Mouse (Mus musculus): ENCODE data around the gene Abcg1. TPM values are rescaled to one million over a fixed set of nuclear protein-coding genes. Genes with fewer than 3 reads are reported as not detected.

Gene Abcg1
- polyA plus RNA-seq, 1 experiment from 2014 or later = 3.4 TPM

DNA sequence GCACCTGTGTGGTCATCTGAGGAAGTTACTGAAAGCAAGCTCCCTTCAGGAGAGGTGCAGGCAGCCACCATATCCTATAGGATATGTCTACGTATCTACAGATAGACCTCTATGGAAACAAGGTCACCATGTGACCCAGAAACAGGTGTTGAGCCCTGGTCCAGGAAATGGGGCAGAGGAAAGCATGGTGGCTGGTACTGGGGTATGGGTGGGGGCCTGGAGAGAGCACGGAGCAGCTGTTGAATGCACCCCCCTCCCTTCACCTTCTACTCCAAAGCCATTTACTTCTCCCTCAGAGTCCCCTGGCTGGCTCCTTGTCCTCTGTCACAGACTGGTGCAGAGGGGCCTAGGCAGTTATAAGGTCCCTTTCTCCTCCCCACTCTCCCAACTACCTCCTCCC is 106.3 kb downstream of the Abcg1 start:
- no peak for ATAC-seq
- H3K9ac ChIP-seq (ENCODE audit: low read depth, low read length) = no peak overlapping the region

DNA sequence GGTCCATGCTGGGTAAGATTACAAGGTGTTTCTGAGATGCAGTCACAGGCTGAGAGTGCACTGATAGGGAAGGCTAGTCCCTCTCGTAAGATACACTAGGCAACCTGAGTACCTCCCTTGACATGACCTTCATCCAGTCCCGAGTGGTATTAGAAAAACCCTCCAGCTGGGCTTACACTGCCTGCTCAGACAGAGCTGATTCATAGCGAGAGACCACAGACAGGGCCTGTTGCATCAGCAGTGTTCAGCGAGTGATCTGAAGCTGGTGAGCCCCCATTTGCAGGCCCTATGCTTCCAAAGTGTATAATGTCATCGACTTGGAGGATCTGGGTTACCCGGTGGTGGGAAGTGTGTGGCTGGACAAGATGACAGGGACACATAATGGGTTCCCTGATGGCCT is 107.7 kb downstream of the Abcg1 start, which contains the start of gene Tff1:
Gene Tff1 (minus strand): TSS at position 151 of the 400 bp plus-strand sequence.
- H3K4me2 ChIP-seq (replicated peaks; ENCODE audit: low read depth) = no peak within 1 kb of the TSS
- H3K36me3 ChIP-seq (ENCODE audit: control insufficient read depth, insufficient read depth) = no peaks in the 10 kb centered on the region
- no peak for ATAC-seq
- no peaks in the 10 kb centered on the region for H3K9me3 ChIP-seq (ENCODE audit: control insufficient read depth)
- no peaks in the 10 kb centered on the region for H3K27me3 ChIP-seq (replicated peaks; ENCODE audit: control insufficient read depth, insufficient read depth, low read length)
- H3K4me1 ChIP-seq (replicated peaks; ENCODE audit: control insufficient read depth, insufficient read depth, low read length) = no peaks in the 10 kb centered on the region
- 76% methylated on average over 6 of the region's 6 CpGs for WGBS
- no peak within 1 kb of the TSS for H3K9ac ChIP-seq (ENCODE audit: low read depth, low read length)
- no peak within 1 kb of the TSS for H3K4me3 ChIP-seq (ENCODE audit: low read depth, low read length)
- TF ChIP-seq CTCF (IDR thresholded peaks at IDR 0.05; ENCODE audit: low read depth) = no peak
- no peak within 1 kb of the TSS for H3K27ac ChIP-seq (ENCODE audit: low read depth, low read length)

More for the DNA sequence above, 106.3 kb downstream of the Abcg1 start:
- Histone ChIP-seq H3K4me3 (ENCODE audit: low read depth, low read length) (no peak overlapping the region), H3K4me1 (replicated peaks; ENCODE audit: control insufficient read depth, insufficient read depth, low read length) (no peaks in the 10 kb centered on the region), H3K27me3 (replicated peaks; ENCODE audit: control insufficient read depth, insufficient read depth, low read length) (no peaks in the 10 kb centered on the region), H3K4me2 (replicated peaks; ENCODE audit: low read depth) (no peak overlapping the region), H3K27ac (ENCODE audit: low read depth, low read length) (no peak overlapping the region), H3K9me3 (ENCODE audit: control insufficient read depth) (no peaks in the 10 kb centered on the region), H3K36me3 (ENCODE audit: control insufficient read depth, insufficient read depth) (no peaks in the 10 kb centered on the region)
- no peak for TF ChIP-seq CTCF (IDR thresholded peaks at IDR 0.05; ENCODE audit: low read depth)
- 62% methylated on average over 2 of the region's 2 CpGs for WGBS

Other genes starting within 250 kb of the Abcg1 start
- 0.63 and 0.88 TPM in 2 replicates for gene Glp1r, start 155.9 kb upstream of the Abcg1 start, polyA plus RNA-seq (2015; fragmentation: Nextera tagmentation; extraction: Ambion mirVana)
- 0.04 TPM in 1 of 2 replicates, not detected in the other for gene Umodl1, start 103.0 kb upstream of the Abcg1 start, polyA plus RNA-seq (2015; fragmentation: Nextera tagmentation; extraction: Ambion mirVana)
- gene Tff3, start 72.0 kb downstream of the Abcg1 start, polyA plus RNA-seq (2015; fragmentation: Nextera tagmentation; extraction: Ambion mirVana) = 2,043 and 2,206 TPM in 2 replicates
- 116 and 203 TPM in 2 replicates for gene Tff2, start 86.6 kb downstream of the Abcg1 start, polyA plus RNA-seq (2015; fragmentation: Nextera tagmentation; extraction: Ambion mirVana)
- 39.4 and 174 TPM in 2 replicates for gene Tff1, start 107.6 kb downstream of the Abcg1 start, polyA plus RNA-seq (2015; fragmentation: Nextera tagmentation; extraction: Ambion mirVana)
- gene Tmprss3, start 141.3 kb downstream of the Abcg1 start, polyA plus RNA-seq (2015; fragmentation: Nextera tagmentation; extraction: Ambion mirVana) = 0.04 and 0.05 TPM in 2 replicates
- not detected in 2 replicates for gene Ubash3a, start 150.2 kb downstream of the Abcg1 start, polyA plus RNA-seq (2015; fragmentation: Nextera tagmentation; extraction: Ambion mirVana)
- gene Rsph1, start 219.7 kb downstream of the Abcg1 start, polyA plus RNA-seq (2015; fragmentation: Nextera tagmentation; extraction: Ambion mirVana) = 0.54 and 0.66 TPM in 2 replicates
- gene Slc37a1, start 229.1 kb downstream of the Abcg1 start, polyA plus RNA-seq (2015; fragmentation: Nextera tagmentation; extraction: Ambion mirVana) = 16.5 and 17.1 TPM in 2 replicates

All from intestine, postnatal 0 days (tissue).